Mouse (Mus musculus) intestine, postnatal 0 days (tissue): ENCODE data around the gene Abhd16a. TPM values are rescaled to one million over a fixed set of nuclear protein-coding genes. Genes with fewer than 3 reads are reported as not detected.

ENCODE experiments used
- ATAC-seq: fragments of 200-750 bp; cut with Nextera tagmentation; 2 replicates; pipeline ENCODE4 v1.8.0; 2017; ENCODE audit warnings: mild to moderate bottlenecking, moderate TSS enrichment, moderate library complexity
- H3K27ac ChIP-seq: fragments of 300-500 bp; sonication (generic); 2 replicates; pipeline ENCODE4 v1.5.1; 2014; ENCODE audit warnings: mild to moderate bottlenecking, low read depth, low read length, moderate library complexity
- H3K27me3 ChIP-seq: fragments of 300-500 bp; sonication (generic); replicated peaks from 2 replicates; pipeline ENCODE4 v1.6.1; 2014; ENCODE audit warnings: low read length, mixed read lengths; ENCODE audit not compliant: control insufficient read depth, insufficient read depth
- H3K36me3 ChIP-seq: fragments of 300-500 bp; sonication (generic); 2 replicates; pipeline ENCODE4 v1.6.1; 2014; ENCODE audit warnings: mild to moderate bottlenecking, moderate library complexity; ENCODE audit not compliant: control insufficient read depth, insufficient read depth
- H3K4me1 ChIP-seq: fragments of 300-500 bp; sonication (generic); replicated peaks from 2 replicates; pipeline ENCODE4 v1.6.1; 2014; ENCODE audit warnings: antibody characterized with exemption, low read length, mixed read lengths; ENCODE audit not compliant: control insufficient read depth, insufficient read depth
- H3K4me2 ChIP-seq: fragments of 300-500 bp; sonication (generic); replicated peaks from 2 replicates; pipeline ENCODE4 v1.6.1; 2014; ENCODE audit warnings: low read depth, mild to moderate bottlenecking, moderate library complexity
- H3K4me3 ChIP-seq: fragments of 300-500 bp; sonication (generic); 2 replicates; pipeline ENCODE4 v1.5.1; 2014; ENCODE audit warnings: low read depth, low read length
- H3K9ac ChIP-seq: fragments of 300-500 bp; sonication (generic); 2 replicates; pipeline ENCODE4 v1.6.1; 2014; ENCODE audit warnings: mild to moderate bottlenecking, low read depth, low read length
- H3K9me3 ChIP-seq: fragments of 300-500 bp; sonication (generic); 2 replicates; pipeline ENCODE4 v1.6.1; 2016; ENCODE audit warnings: mixed run types; ENCODE audit not compliant: control insufficient read depth
- CTCF ChIP-seq: sonication (generic); IDR thresholded peaks from 2 replicates; pipeline ENCODE4 v1.5.1; 2016; ENCODE audit warnings: low read depth, mild to moderate bottlenecking, control low read depth, antibody characterized with exemption, moderate library complexity
- WGBS: fragments of 180-500 bp; shearing (Covaris S2); extraction: QIAGEN DNeasy Blood & Tissue Kit; methylation state at CpG from one replicate; pipeline ENCODE4 v1.1.7; 2014; 5-methylcytosine and 5-hydroxymethylcytosine counted together
- polyA plus RNA-seq: library from polyadenylated mRNA; unstranded; fragments of >200 nt; fragmentation: Nextera tagmentation; extraction: Ambion mirVana; gene quantifications from 2 replicates; pipeline ENCODE4 v1.2.1, GENCODE M21; 2015

The Abhd16a gene
- polyA plus RNA-seq, 1 experiment from 2014 or later: 103 TPM

DNA sequence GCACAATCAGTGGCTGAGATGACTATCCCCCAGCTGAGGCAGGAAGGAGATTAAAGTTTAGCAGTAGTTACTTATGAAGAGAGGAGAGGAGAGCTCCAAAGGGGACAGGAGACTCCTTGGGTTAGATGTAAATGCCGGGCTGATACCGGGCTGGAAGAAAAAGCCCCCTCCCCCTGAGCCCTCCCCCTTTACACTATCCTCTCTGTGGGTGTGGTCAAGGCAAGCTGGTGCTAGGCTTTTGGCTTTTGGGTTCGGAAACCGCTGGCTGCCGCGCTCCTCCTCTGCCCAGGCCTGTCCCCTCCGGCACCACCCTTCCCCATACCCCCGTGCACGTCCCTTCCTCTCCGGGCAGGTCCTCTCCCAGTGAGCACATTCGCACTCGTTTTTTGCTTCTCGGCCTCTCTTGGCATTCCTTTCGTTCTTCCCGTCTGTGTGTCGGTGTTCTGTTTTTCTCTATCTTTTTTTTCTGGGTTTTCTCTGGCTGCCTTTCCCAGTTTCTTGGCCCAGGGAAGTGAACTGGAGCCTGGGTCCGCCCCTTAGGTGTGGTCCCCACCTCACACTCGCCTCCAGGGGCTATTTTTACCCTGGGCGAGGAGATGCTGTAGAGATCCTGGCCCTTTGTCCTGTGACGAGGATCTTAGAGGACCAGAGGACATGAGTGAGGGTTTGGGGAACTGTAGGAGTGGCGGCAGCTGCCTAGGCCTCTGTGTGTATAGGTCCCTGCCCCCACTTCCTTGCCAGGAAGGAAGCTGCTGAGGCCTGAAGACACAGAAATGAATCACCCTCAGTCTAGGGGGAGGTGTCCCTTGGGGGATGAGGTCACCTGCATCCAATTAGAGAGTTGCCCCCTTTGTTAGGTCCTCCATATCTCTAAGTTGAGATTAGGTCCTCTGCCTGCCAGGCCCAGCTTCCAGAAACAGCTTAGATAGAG is 37.6 kb upstream of the Abhd16a start:
- WGBS: under 1% methylated on average over 21 of the region's 21 CpGs
- Histone ChIP-seq H3K36me3 (peaks cover 40% of the 10 kb centered on the region), H3K4me1 (peaks cover 11% of the 10 kb centered on the region), H3K9me3 (no peaks in the 10 kb centered on the region), H3K27ac (peak overlapping the region; percentile 89), H3K4me3 (peak overlapping the region; percentile 69), H3K9ac (peak overlapping the region; percentile 78), H3K27me3 (no peaks in the 10 kb centered on the region), H3K4me2 (peak overlapping the region; percentile 94)
- TF ChIP-seq CTCF: no peak
- peak; percentile 41 for ATAC-seq

DNA sequence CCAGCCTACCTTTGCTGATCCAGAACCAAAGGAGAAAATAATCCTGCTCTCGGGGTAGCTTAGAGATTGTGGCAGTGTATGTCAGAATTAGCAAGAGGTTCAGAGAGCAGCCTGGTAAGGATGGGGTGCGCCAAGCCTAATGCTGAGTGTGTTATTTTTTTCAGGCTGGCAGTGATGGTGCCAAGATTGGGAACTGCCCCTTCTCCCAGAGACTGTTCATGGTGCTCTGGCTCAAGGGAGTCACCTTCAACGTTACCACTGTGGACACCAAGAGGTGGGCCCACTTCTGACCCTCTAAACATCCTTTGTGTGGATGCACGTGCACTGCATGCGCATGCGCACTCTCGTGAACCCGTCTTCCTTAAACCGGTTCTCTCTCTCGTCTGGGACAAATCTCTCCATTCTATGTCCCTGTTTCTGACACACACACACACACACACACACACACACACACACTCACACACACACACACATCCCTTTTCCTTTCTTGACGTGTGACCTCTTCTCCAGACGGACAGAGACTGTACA is 36.7 kb upstream of the Abhd16a start:
- TF ChIP-seq CTCF: no peak
- H3K36me3 ChIP-seq: peaks cover 47% of the 10 kb centered on the region
- H3K4me2 ChIP-seq: peak overlapping the region; percentile 94
- 72% methylated on average over 12 of the region's 12 CpGs for WGBS
- no peaks in the 10 kb centered on the region for H3K9me3 ChIP-seq
- peak overlapping the region; percentile 78 for H3K9ac ChIP-seq
- ATAC-seq: no peak
- H3K27ac ChIP-seq: peak overlapping the region; percentile 89
- H3K4me1 ChIP-seq: peaks cover 9% of the 10 kb centered on the region
- H3K27me3 ChIP-seq: no peaks in the 10 kb centered on the region
- H3K4me3 ChIP-seq: peak overlapping the region; percentile 69; the same call in 1 of the 2 replicates

DNA sequence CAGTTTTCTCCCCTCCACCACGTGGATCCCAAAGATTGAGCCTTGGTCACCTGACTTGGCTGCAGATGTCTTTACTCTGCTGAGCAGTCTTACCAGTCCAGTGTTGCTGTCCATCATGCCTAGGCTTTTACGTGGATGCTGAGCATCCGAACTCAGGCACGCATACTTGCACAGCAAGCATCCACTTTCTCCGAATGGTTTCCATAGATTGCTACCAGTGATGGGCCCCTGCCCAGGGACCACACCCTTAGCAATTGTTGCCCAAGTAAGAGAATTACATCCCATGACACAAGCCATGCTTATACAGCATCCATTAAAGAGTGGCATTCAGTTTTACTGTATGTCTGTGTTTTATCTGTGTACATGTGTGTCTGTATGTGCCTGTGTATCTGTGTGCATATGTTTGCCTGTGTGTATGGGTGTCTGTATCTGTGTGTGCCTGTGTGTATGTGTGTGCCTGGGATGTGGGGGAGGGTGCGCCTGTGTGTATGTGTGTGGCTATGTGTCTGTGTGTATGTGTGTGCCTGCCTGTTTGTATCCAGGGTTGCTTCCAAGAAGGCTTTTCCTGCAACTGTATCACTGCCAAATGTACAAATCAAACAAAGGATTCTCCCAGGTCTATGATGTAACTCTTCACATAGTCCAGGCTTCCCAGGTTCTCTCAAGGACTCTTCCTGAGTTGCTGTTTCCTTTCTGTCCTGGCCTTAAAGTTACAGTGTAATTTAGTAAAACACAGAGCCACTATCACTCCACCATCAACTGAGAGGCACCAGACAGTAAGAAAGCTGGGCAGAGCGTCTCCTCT is 33.2 kb upstream of the Abhd16a start:
- no peak for ATAC-seq
- Histone ChIP-seq H3K9ac (no peak overlapping the region), H3K9me3 (no peaks in the 10 kb centered on the region), H3K27ac (no peak overlapping the region), H3K36me3 (peaks cover 63% of the 10 kb centered on the region), H3K4me3 (no peak overlapping the region), H3K27me3 (no peaks in the 10 kb centered on the region), H3K4me2 (no peak overlapping the region), H3K4me1 (0 out of 2 replicates have a peak, but pooled peaks cover 7% of the 10 kb centered on the region)
- WGBS: 75% methylated on average over 7 of the region's 7 CpGs
- TF ChIP-seq CTCF: no peak

DNA sequence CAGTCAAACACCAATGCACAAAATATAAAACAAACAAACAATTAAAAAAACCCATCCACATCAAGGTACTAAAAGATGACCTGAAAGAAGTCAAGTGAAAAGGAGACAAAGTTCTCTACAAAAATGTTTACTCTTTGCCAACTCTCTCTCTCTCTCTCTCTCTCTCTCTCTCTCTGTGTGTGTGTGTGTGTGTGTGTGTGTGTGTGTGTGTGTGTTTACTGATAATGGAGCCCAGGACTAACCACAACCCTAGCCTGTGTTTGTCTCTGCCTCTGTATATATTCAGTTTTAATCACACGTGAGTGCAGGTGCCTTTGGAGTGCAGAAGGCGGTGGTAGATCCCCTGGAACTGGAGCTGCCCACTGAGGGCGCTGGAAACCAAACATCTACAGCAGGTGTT is 32.0 kb upstream of the Abhd16a start:
- Histone ChIP-seq H3K36me3 (peaks cover 72% of the 10 kb centered on the region), H3K27ac (no peak overlapping the region), H3K4me1 (0 out of 2 replicates have a peak, but pooled peaks cover 3% of the 10 kb centered on the region), H3K27me3 (no peaks in the 10 kb centered on the region), H3K4me3 (no peak overlapping the region), H3K4me2 (no peak overlapping the region), H3K9me3 (no peaks in the 10 kb centered on the region), H3K9ac (no peak overlapping the region)
- no peak for TF ChIP-seq CTCF
- 73% methylated on average over 3 of the region's 3 CpGs for WGBS
- no peak for ATAC-seq

DNA sequence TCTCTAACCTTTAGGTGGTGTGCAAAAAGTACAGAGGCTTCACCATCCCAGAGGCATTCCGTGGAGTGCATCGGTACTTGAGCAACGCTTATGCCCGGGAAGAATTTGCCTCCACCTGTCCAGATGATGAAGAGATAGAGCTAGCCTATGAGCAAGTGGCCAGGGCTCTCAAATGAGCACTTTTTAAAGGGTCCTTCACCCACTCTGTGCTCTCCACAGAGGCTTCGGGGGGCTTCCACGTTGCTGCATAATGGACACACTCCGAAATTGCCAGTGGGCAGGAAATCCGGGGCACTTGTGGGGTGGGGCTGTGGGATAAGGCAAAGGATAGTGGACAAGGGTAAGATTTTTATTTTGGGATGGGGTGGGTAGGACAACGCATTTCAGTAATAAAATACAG is 30.7 kb upstream of the Abhd16a start:
- no peak for ATAC-seq
- TF ChIP-seq CTCF: no peak
- no peak overlapping the region for H3K4me3 ChIP-seq
- H3K36me3 ChIP-seq: peaks cover 61% of the 10 kb centered on the region
- H3K27me3 ChIP-seq: no peaks in the 10 kb centered on the region
- no peaks in the 10 kb centered on the region for H3K4me1 ChIP-seq
- 0 out of 2 replicates have a peak overlapping the region, but pooled peaks have one; percentile 55 for H3K9ac ChIP-seq
- no peaks in the 10 kb centered on the region for H3K9me3 ChIP-seq
- no peak overlapping the region for H3K4me2 ChIP-seq
- no peak overlapping the region for H3K27ac ChIP-seq
- WGBS: 51% methylated on average over 9 of the region's 9 CpGs
